Mouse (Mus musculus): ENCODE data around the gene Arhgef3.

Arhgef3 gene

GRCm38 (mm10) chr14:27108748-27109504 lies 5.8 kb upstream of the Arhgef3 start:
- DNase-seq (ENCODE audit: low spot score in 2 of 2), result no peak

DNA sequence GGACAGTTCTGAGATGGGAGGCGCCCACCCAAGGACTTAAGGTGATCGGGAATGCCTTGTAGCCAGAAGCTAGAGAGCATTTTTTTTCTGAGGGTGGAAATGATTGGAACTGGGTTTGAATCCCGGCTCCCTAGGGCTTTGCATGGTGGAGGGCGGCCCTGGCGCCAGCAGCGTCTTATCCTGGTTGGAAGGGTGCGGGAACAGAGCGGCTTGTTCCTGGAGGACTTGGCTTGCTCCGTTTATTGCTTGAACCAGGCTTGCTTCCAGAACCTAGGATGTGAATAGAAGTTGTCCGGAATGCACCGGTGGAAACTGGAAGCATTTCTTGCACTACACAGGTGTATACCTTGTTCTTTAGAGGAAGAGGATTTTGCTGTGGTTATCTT lies 569 bp downstream of the Arhgef3 start:
- no peak for DNase-seq (ENCODE audit: low spot score in 2 of 2)

GRCm38 (mm10) chr14:27115991-27116390 lies 1.3 kb downstream of the Arhgef3 start:
- DNase-seq (ENCODE audit: low spot score in 2 of 2), result no peak

DNA sequence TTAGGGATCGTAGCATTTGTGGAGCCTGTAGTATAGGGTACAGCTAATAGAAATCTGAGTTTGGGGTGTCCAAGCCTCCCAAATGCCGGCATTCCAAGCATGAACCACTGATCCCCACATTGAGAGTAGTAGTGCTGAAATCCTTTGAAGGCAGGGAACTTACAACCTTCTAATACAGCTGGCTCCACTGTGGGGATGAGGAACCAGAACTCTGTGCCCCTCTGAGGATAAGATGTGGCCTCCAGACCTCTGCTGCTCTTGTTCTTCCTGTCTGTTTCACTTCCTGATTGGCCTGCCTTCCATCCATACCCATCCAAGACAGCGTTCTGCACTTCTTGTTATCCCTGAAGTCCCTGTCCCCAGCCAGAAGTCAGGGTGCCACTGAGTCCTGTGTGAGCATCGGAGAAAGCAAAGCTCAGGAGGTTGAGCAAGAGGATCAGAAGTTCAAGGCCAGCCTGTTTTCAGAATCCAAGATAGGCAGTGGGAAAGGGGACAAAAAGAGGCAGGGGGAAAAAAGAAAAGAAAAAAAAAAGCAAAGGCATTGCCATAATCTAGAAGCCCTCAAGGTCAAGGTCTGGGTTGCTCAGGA lies 2.0 kb downstream of the Arhgef3 start:
- DNase-seq (ENCODE audit: low spot score in 2 of 2), result no peak

DNA sequence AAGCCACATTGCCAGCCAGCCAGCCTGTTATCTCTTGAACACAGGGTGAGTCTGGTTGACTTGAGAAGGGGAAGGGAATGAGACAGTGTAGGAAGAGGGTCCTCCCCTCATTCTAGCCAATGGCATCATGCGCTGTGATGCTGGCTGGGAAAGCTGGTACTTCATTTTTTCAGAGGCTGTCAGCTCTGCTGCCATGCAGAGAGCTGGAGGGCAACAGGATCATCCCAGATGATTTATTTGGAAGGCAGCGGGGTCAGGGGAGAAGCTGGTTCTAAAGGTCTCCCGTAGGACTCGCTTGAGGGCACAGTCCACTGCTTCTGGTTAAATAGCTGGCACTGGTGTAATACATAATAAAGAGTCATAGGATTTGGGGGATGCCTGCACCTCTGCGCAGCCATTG lies 3.8 kb downstream of the Arhgef3 start:
- DNase-seq (ENCODE audit: low spot score in 2 of 2), result no peak

DNA sequence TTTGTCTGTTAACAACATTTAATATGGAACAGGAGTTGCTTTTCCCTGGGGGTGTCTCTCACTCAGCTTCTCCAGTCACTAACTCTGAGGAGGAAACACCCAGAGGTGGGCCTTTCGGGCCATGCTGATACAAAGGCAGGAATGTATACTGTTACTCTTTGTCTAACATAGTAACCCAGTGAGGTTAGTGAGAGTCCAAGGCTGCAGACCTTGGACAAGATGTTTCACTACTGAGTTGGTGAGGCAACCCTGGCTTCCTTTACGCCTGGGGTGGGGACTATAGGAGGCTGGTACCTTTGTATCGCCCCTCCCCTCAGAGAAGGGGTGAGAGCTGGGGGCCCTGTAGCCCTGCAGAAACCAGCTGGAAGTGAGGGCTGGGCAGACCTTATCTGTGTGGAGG lies 7.9 kb downstream of the Arhgef3 start:
- DNase-seq (ENCODE audit: low spot score in 2 of 2), result no peak

GRCm38 (mm10) chr14:27123543-27123942 lies 8.8 kb downstream of the Arhgef3 start:
- DNase-seq (ENCODE audit: low spot score in 2 of 2), result no peak

- no peak for DNase-seq (ENCODE audit: low spot score in 2 of 2)
These were observed 15.3 kb downstream of the Arhgef3 start for GRCm38 (mm10) chr14:27130031-27130430.

DNA sequence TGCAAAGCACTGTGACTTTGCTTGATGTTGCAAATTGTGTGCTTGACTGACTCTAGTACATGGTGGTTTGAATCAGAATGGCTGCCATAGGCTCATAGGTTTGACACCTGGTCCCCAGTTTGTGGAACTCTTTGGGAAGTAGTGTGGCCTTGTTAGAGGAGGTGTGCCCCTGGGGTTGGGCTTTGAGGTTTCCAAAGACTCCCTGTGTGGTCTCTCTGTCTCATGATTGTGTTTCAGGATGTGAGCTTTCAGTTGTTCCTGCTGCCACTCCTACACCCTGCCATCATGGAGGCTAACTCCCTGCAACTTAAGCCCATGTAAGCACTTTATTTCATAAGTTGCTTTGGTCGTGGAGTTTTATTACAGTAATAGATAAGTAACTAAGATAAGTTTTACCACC lies 16.0 kb downstream of the Arhgef3 start:
- no peak for DNase-seq (ENCODE audit: low spot score in 2 of 2)

DNA sequence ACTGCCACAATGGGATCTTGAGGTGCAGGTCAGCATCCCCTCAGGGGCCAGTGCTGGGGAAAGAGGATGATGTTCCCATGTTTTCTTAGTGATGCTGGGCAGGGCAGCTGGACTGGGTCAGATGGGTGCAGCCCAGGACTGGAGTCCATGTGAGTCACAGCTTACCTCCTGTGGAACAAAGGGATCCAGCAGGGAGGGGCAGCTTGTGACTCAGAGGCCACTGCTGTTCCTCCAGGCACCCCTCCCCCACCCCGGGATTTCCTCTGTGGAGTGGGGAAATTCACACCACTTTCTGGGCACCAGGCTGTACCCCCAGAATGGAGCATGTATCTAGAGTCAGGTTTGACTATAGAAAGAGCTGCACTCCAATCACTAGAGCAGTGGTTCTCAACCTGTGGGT lies 16.8 kb downstream of the Arhgef3 start:
- no peak for DNase-seq (ENCODE audit: low spot score in 2 of 2)

- no peak for DNase-seq (ENCODE audit: low spot score in 2 of 2)
These were observed 24.2 kb downstream of the Arhgef3 start for GRCm38 (mm10) chr14:27138891-27139290.

DNA sequence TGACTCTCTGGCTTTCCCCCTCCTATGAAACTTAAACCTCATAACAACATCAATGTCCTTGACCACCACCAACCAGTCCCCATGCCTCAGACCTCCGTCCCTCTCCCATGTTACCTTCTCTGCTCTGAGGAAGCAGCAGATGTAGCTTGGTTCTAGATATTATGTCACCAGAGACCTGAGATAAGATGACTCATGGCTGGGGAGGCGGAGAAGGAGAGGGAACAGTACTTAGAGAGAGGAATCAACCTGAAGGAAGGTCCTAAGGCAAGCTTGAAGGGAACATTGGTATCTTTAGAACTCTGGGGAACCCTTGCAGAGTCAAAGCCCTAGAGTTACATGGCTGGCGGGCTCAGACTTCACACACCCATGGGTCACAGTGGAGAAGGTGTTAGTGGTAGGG lies 25.3 kb downstream of the Arhgef3 start:
- no peak for DNase-seq (ENCODE audit: low spot score in 2 of 2)

GRCm38 (mm10) chr14:27141486-27141885 lies 26.8 kb downstream of the Arhgef3 start:
- DNase-seq (ENCODE audit: low spot score in 2 of 2), result no peak

DNA sequence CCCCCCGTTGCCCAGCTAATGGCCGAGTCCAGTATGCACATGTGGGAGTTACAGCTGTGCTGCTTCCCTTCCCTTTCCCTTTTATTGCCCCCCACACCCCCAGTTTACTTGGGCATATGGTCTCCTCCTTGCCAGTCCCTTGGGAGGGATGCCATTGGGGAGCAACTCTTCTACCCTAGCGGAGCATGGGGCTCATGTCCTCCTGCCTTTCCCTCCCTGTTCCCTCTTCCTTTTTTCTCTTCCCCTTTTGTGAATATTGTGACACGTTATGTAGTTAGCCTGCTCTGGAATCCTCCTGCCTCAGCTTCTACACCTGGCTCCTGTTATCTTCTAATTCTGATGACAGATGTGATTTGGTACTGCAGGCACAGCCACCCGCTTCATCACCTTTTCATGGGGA lies 28.0 kb downstream of the Arhgef3 start:
- DNase-seq (ENCODE audit: low spot score in 2 of 2), result no peak

GRCm38 (mm10) chr14:27145171-27146045 lies 30.7 kb downstream of the Arhgef3 start:
- DNase-seq (ENCODE audit: low spot score in 2 of 2), result no peak

DNA sequence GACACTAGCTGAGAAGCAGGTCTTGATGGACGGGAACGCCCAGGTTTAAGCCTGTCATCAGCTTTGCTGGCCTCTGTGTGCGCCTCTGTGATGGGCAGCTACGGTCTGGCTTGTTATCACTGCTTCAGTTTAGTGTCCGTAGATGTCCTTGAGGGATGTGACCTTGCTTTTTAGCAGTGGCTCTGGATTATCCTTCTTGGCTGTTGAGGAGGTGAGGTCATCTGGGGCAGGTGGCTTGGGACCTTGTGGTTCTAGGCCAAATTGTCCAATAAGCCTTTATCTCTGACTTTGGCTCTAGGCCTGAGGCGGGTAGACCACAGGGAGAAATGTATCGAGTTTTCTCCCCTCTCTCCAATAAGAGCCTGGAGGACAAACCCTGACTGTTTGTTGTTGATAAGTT lies 33.0 kb downstream of the Arhgef3 start:
- no peak for DNase-seq (ENCODE audit: low spot score in 2 of 2)

DNA sequence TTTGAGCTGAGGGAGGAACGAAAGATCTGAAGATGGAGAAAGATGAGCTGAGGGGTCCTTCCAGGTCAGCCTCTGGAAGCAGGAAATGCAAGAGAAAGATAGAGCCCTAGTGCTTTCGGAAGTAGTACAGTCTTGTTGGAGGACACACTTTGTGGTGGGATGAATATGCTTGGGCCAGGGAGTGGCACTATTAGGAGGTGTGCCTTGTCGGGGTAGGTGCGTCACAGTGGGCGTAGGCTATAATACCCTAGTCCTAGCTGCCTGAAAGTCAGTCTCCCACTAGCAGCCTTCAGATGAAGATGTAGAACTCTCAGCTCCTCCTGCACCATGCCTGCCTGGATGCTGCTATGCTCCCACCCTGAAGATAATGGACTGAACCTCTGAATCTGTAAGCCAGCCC lies 34.7 kb downstream of the Arhgef3 start:
- DNase-seq (ENCODE audit: low spot score in 2 of 2), result no peak

DNA sequence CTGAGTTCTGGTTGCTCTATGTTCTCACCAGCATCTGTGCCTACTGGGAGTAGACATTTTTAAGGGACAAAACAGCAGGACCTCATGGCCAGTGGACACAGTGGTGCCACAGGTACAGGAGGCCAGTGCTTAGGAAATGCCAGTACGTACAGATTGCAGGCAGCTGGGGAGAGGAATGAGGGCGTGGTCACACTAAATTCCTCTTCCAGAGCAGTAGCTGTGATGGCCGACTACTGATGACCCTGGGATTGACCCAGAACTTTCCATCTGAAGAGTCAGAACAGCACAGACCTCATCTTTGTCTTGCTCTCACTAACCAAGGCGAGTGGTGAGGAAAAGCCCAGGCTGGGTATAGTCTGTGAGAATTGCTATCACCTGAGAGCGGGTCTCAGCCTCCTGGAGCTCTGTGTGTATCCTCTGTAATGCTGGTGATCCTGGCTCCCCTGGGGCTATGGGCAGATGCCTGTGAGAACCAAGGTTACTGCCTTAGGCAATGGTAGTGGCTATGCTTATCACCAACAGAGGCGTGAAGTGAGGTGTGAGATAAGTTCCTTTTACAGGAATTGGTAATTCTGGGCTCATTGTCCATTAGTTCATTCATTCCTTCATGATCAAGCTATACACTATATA lies 35.4 kb downstream of the Arhgef3 start:
- no peak for DNase-seq (ENCODE audit: low spot score in 2 of 2)

GRCm38 (mm10) chr14:27151432-27151831 lies 36.7 kb downstream of the Arhgef3 start:
- no peak for DNase-seq (ENCODE audit: low spot score in 2 of 2)

GRCm38 (mm10) chr14:27155088-27155487 lies 40.4 kb downstream of the Arhgef3 start:
- DNase-seq (ENCODE audit: low spot score in 2 of 2), result no peak

DNA sequence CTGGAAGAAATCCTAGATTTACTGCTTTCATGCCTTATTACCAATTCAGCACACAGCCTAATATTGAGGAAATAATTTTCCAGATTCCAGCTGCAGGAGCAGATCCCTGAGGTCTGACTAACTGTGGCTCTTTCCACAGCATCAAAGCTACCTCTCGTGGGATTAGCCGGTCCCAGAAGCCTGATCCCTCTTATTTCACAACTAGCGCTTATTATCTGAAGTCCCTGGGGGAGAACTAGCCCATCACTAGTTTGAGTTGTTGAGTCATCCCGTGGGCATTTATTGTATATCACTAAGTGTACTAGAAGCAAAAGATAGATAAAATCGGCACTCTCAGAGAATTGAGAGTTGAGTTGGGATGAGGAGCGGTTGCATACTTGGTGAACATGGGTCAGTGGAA lies 41.3 kb downstream of the Arhgef3 start:
- no peak for DNase-seq (ENCODE audit: low spot score in 2 of 2)

- DNase-seq (ENCODE audit: low spot score in 2 of 2), result no peak
These were observed 43.4 kb downstream of the Arhgef3 start for GRCm38 (mm10) chr14:27158133-27158532.

All from spleen, postnatal 14 days (tissue).